Mouse (Mus musculus): Measurements from ENCODE around the gene Adamtsl1. TPM values are rescaled to one million over a fixed set of nuclear protein-coding genes. Genes with fewer than 3 reads are reported as not detected.

Gene Adamtsl1
- polyA plus RNA-seq, 1 experiment from 2014 or later, result 6.9 TPM

DNA sequence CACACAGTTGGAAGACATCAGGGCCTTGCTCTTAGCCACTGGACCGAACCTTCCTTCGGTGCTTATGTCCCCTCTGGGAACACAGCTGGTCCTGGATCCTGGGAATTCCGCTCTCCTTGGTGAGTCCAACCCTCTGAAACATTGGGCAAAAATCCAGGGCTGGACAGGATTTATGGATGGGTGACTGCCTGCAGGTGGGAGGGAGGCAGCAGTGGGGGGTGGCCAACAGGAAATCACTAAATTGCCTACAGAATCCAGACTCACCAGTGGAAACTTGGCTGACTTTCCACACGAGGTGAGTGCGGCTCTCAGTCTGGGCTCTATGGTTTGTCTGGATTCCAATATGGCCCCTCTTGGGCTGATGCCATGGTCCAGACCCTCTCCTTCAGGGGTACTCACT is 874.5 kb downstream of the Adamtsl1 start:
- 86% methylated on average over 5 of the region's 5 CpGs for WGBS
- no peak for DNase-seq (ENCODE audit: low spot score)
- H3K4me3 ChIP-seq, result no peak overlapping the region

DNA sequence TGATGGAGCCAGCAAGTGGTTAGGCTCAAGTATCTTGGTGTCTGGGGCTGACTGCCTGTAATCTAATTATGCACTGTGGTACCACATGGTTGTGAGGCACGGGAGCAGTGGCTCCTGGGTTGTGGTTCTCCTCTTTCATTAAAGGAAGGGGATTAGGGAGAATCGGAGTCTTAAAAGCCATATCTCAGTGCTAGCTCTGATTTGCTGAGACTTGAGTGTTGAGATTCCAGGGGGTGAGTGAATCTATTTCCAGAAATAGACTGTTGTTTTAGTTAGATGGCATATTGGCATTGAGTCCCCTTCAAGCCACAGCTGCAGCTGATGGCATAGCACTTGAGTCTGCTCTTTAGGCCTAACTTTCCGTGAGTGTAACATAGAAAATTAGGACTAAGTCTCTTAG is 877.2 kb downstream of the Adamtsl1 start:
- no peak overlapping the region for H3K27ac ChIP-seq (replicated peaks)

More for the DNA sequence above, 874.5 kb downstream of the Adamtsl1 start:
- H3K27ac ChIP-seq (replicated peaks), result 0 out of 2 replicates have a peak overlapping the region, but pooled peaks have one; percentile 10
- peaks cover 6% of the 10 kb centered on the region for H3K4me1 ChIP-seq
- H3K36me3 ChIP-seq (replicated peaks), result no peaks in the 10 kb centered on the region
- H3K9me3 ChIP-seq, result no peaks in the 10 kb centered on the region
- H3K27me3 ChIP-seq (replicated peaks; ENCODE audit: low read depth, poor library complexity, severe bottlenecking), result no peaks in the 10 kb centered on the region

DNA sequence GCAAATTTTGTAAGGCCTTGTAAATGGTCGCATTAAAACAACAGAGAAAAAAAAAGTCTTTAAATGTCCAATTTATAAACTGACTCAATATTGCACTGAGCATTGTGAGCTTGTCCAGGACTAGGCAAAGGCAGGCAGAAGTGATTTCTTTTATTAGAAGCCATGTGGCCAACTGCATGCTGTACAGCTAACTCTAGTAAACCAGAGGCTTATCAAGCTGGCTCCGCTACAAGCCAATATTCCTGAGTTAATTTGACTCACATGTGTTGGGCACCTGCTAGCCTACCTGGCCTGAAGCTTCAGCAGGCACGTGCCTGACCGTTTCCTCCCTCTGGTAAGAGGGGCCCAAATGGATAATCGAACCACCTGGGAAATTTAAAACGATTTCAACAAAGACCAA is 881.7 kb downstream of the Adamtsl1 start:
- H3K4me3 ChIP-seq, result no peak overlapping the region
- WGBS, result 85% methylated on average over 6 of the region's 6 CpGs
- no peaks in the 10 kb centered on the region for H3K9me3 ChIP-seq
- H3K27ac ChIP-seq (replicated peaks), result no peak overlapping the region
- H3K4me1 ChIP-seq, result no peaks in the 10 kb centered on the region
- DNase-seq (ENCODE audit: low spot score), result no peak
- no peaks in the 10 kb centered on the region for H3K36me3 ChIP-seq (replicated peaks)
- H3K27me3 ChIP-seq (replicated peaks; ENCODE audit: low read depth, poor library complexity, severe bottlenecking), result no peaks in the 10 kb centered on the region

More for the DNA sequence above, 877.2 kb downstream of the Adamtsl1 start:
- WGBS, result 58% methylated on average over 3 of the region's 3 CpGs
- H3K4me3 ChIP-seq, result no peak overlapping the region
- H3K27me3 ChIP-seq (replicated peaks; ENCODE audit: low read depth, poor library complexity, severe bottlenecking), result no peaks in the 10 kb centered on the region
- H3K36me3 ChIP-seq (replicated peaks), result no peaks in the 10 kb centered on the region
- no peaks in the 10 kb centered on the region for H3K9me3 ChIP-seq
- H3K4me1 ChIP-seq, result peaks cover 6% of the 10 kb centered on the region
- no peak for DNase-seq (ENCODE audit: low spot score)

DNA sequence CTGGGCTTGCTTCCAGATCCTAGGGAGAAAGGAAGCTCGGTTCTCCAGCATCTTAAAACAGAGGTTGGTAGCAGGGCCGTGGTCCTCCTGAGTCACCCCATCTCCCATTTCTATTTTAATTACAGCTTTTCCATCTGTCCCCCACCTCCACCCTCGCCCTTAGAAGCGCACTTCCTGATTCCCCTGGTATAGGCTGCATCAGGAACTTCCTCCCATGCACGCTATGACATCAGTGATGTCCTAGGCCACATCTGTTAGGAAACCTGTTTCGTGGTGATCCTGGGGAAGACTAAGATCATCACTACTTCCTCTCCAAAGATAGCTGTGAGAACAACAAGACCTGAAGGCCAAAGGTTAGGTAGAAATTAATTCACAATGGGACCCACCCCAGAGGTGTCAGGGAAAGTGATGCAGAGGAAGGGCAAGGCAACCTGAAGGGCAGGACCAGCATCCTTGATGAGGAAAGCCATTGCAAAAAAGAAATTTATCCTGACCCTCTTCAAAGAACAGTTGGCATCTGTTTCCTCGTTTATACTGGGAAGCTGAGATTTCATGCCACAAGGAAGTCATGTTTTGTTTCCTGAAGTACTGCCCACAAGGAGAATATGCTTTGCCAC is 882.8 kb downstream of the Adamtsl1 start:
- Histone ChIP-seq H3K4me3 (no peak overlapping the region), H3K27me3 (replicated peaks; ENCODE audit: low read depth, poor library complexity, severe bottlenecking) (no peaks in the 10 kb centered on the region), H3K36me3 (replicated peaks) (no peaks in the 10 kb centered on the region), H3K4me1 (no peaks in the 10 kb centered on the region), H3K27ac (replicated peaks) (no peak overlapping the region), H3K9me3 (no peaks in the 10 kb centered on the region)
- DNase-seq (ENCODE audit: low spot score), result no peak
- 84% methylated on average over 7 of the region's 7 CpGs for WGBS

DNA sequence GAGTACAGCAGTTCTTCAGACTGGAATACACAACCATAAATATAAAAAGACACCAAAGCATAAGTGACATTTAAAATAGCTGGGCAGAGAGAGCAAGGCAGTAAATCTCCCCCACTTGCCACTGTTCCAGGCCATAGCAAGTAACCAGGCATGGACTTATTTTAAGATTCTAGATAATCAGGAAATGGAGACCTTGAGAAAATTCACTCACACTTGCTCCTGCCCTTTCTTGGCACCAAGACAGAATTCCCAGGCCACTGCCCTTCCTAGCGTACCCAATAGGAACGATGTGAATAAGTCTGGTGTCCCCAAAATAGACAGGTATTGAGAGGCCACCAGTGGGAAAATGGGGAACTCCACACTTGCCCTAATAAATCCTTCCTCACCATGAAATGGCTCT is 883.5 kb downstream of the Adamtsl1 start:
- H3K36me3 ChIP-seq (replicated peaks), result no peaks in the 10 kb centered on the region
- H3K4me1 ChIP-seq, result no peaks in the 10 kb centered on the region
- DNase-seq (ENCODE audit: low spot score), result no peak
- H3K4me3 ChIP-seq, result no peak overlapping the region
- WGBS, result 93% methylated on average over 2 of the region's 2 CpGs
- H3K27ac ChIP-seq (replicated peaks), result no peak overlapping the region
- no peaks in the 10 kb centered on the region for H3K9me3 ChIP-seq
- no peaks in the 10 kb centered on the region for H3K27me3 ChIP-seq (replicated peaks; ENCODE audit: low read depth, poor library complexity, severe bottlenecking)

DNA sequence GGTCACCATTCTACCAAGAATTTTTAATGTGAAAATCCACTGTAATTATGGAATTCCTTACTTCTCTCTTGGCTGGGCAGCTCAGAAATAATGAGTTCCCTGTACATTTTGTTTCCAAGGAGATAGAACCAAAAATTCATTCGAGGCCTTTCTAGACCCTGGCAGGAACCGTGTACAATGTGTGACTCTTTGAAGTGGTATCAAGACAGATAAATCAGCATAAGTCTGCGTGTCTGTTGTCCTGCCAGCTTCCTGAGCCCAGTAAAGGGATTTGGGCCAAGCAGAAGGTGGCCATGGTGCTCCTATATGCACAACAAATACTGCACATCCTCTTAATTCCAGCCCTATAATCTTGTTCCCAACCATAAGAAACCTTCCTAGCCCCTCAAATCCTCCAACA is 887.1 kb downstream of the Adamtsl1 start:
- DNase-seq (ENCODE audit: low spot score), result no peak
- no peak overlapping the region for H3K4me3 ChIP-seq
- no peaks in the 10 kb centered on the region for H3K27me3 ChIP-seq (replicated peaks; ENCODE audit: low read depth, poor library complexity, severe bottlenecking)
- no peaks in the 10 kb centered on the region for H3K36me3 ChIP-seq (replicated peaks)
- WGBS, result 75% methylated on average over 3 of the region's 3 CpGs
- peaks cover 6% of the 10 kb centered on the region for H3K4me1 ChIP-seq
- H3K27ac ChIP-seq (replicated peaks), result no peak overlapping the region
- no peaks in the 10 kb centered on the region for H3K9me3 ChIP-seq

DNA sequence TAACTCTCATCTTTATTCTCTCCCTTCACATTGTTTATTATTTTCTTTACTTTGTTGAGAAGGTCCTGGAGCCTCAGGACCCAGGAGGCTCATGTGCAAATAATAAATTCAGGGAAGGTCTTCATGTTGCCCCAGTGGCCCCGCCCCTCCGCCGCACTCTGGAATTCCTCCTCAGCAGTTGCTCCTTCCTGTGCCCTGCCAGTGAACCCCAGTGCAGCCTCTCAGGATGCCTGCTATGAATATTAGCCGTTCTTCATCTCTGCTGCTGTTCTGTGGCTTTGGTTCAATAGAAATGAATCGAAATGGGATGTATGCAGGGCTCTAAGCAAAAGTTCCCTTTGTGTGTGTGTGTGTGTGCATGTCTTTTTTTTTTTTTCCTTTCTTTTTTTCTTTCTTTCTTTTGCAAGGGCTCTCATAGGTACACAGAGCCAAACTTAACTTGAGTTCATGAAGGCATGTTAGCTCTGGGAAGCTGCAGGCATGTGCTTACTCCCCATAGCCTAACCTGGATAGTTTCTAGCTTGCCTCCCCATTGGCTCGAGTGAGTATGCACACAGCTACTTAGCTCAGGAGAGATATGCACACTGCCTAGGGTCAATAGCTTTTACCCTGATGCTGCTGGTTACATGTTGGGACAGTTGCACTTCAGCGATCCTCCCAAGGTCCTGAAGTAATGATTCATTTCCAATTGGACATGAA is 892.7 kb downstream of the Adamtsl1 start:
- no peak overlapping the region for H3K4me3 ChIP-seq
- H3K27ac ChIP-seq (replicated peaks), result peak overlapping the region; percentile 71
- no peaks in the 10 kb centered on the region for H3K9me3 ChIP-seq
- no peaks in the 10 kb centered on the region for H3K36me3 ChIP-seq (replicated peaks)
- no peaks in the 10 kb centered on the region for H3K27me3 ChIP-seq (replicated peaks; ENCODE audit: low read depth, poor library complexity, severe bottlenecking)
- peak; percentile 74 for DNase-seq (ENCODE audit: low spot score)
- peaks cover 21% of the 10 kb centered on the region for H3K4me1 ChIP-seq
- 63% methylated on average over 7 of the region's 7 CpGs for WGBS

DNA sequence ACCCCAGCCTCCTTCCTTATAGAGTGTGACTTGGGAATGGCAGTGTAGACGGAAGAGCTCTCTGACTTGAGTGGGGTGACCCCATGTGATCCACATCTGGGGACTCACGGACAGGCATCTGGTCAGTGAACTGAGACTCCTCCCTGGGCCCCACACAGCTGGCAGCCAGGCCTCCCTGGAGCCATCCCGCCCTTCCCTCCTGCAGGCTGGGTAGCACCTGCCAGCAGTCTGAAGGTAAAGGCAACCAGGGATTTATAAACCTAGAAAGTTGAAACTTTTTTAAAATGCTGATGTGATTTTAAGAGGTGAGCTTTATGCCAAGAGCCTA is 893.2 kb downstream of the Adamtsl1 start:
- 63% methylated on average over 3 of the region's 3 CpGs for WGBS
- Histone ChIP-seq H3K4me1 (peaks cover 21% of the 10 kb centered on the region), H3K27ac (replicated peaks) (peak overlapping the region; percentile 71), H3K9me3 (no peaks in the 10 kb centered on the region), H3K27me3 (replicated peaks; ENCODE audit: low read depth, poor library complexity, severe bottlenecking) (no peaks in the 10 kb centered on the region), H3K36me3 (replicated peaks) (no peaks in the 10 kb centered on the region), H3K4me3 (no peak overlapping the region)
- peak; percentile 27 for DNase-seq (ENCODE audit: low spot score)

DNA sequence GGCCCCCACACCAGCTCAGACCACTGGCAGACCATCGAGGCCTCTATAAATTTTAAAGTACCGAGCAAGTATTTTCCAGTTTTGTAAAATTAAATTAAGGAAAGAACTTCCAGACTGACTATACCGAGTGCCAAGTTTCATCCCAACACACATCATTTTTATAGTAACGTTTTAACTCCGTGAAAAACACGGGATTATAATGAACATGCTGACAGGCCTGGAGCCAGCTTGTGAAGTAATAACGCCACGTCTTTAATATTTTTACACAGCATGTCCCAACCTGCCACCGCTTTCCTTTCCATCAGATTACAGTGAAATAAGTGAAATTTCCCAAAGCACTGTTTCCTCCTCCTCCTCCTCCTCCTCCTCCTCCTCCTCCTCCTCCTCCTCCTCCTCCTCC is 894.4 kb downstream of the Adamtsl1 start:
- Histone ChIP-seq H3K27me3 (replicated peaks; ENCODE audit: low read depth, poor library complexity, severe bottlenecking) (no peaks in the 10 kb centered on the region), H3K9me3 (no peaks in the 10 kb centered on the region), H3K36me3 (replicated peaks) (no peaks in the 10 kb centered on the region), H3K27ac (replicated peaks) (no peak overlapping the region), H3K4me3 (no peak overlapping the region), H3K4me1 (peaks cover 23% of the 10 kb centered on the region)
- WGBS, result 93% methylated on average over 9 of the region's 9 CpGs
- DNase-seq (ENCODE audit: low spot score), result no peak

DNA sequence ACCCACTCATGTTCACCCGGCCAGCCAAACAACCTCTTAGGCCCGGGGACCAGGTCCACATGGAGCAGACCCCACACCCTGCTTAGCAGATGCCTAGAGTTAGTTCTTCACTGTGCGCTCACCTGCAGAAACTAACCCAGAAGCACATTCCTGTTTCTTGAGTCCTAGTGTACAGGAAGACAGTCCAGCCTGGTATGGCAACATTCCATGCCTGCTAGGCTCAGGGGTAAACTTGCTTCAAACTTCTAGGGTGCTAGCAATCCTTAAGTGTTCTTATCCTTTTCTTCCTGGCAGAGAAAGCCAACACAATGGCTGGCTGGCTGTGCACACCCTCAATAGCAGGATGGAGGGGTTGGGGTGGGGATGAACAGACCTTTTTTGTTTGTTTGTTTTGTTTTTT is 897.0 kb downstream of the Adamtsl1 start:
- no peak for DNase-seq (ENCODE audit: low spot score)
- Histone ChIP-seq H3K4me1 (peaks cover 22% of the 10 kb centered on the region), H3K27me3 (replicated peaks; ENCODE audit: low read depth, poor library complexity, severe bottlenecking) (no peaks in the 10 kb centered on the region), H3K9me3 (no peaks in the 10 kb centered on the region), H3K4me3 (no peak overlapping the region), H3K36me3 (replicated peaks) (no peaks in the 10 kb centered on the region), H3K27ac (replicated peaks) (no peak overlapping the region)
- WGBS, result 97% methylated on average over 3 of the region's 3 CpGs

DNA sequence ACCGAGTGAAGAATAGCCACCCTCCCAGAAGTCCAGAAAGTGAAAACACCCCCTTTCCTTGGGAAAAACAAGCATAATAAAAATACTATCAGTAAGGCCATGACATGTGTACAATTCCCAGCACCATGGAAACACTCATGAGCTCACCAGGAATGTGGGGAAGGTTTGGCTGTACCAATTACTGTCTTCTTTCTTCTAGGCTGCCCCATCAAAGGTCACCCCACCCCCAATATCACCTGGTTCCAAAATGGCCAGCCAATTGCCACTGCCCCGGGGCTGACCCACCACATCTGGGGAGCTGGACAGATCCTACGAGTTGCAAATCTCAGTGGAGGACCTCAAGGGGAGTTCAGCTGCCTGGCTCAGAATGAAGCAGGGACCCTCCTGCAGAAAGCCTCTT is 899.4 kb downstream of the Adamtsl1 start:
- DNase-seq (ENCODE audit: low spot score), result no peak
- 59% methylated on average over 3 of the region's 3 CpGs for WGBS
- no peak overlapping the region for H3K27ac ChIP-seq (replicated peaks)
- H3K4me1 ChIP-seq, result peaks cover 14% of the 10 kb centered on the region
- no peak overlapping the region for H3K4me3 ChIP-seq
- H3K36me3 ChIP-seq (replicated peaks), result no peaks in the 10 kb centered on the region
- H3K27me3 ChIP-seq (replicated peaks; ENCODE audit: low read depth, poor library complexity, severe bottlenecking), result no peaks in the 10 kb centered on the region
- H3K9me3 ChIP-seq, result no peaks in the 10 kb centered on the region

DNA sequence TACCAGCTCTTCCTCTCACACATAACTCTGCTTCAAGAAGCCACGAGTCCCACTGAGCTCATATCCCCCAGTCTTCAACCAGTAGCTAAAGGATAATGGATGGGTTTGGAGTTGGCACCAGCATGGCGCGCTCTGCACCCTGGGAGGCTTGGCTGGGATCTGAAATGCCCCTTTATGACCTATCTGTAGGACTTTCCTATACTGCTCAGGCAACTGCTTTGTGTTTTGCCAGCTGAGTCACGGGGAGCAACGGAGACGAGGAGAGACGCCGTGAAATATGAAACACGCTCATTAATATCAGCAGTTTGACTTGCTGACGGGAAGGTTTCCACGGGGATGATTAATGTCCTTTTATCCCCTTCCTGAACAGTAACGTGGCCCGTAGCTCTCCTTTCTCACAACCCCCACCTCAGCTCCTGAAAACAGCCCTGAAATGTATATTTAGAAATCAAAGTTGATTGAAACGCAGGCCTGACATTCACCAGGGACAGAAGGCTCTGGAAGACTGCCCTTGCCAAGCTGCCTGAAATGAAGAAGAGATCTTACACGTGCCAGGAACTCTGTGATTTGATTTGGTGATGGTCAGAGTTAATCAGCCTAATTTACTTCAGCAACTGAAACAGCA is 902.5 kb downstream of the Adamtsl1 start:
- Histone ChIP-seq H3K4me1 (peaks cover 14% of the 10 kb centered on the region), H3K9me3 (no peaks in the 10 kb centered on the region), H3K36me3 (replicated peaks) (no peaks in the 10 kb centered on the region), H3K4me3 (no peak overlapping the region), H3K27me3 (replicated peaks; ENCODE audit: low read depth, poor library complexity, severe bottlenecking) (no peaks in the 10 kb centered on the region), H3K27ac (replicated peaks) (peak overlapping the region; percentile 35)
- DNase-seq (ENCODE audit: low spot score), result no peak
- WGBS, result 70% methylated on average over 15 of the region's 15 CpGs

DNA sequence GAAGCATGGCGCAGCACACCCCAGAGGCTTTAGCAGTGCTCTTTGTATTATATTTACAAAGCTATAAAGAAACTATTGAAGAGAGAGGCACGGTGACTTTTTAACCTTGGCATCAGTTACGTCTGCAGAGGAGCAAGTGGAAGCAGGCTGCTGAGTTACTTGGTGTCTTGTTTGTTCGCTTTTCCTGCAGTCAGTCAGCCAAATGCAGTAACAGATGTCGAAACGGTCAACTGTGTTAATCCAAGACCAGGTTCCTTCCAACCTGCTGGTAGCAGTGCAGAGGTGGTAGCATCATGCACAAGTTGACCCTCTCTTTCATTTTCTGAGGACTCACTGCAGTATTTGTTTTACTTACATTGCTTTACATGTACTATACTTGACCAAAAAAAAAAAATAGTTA is 908.6 kb downstream of the Adamtsl1 start:
- Histone ChIP-seq H3K9me3 (no peaks in the 10 kb centered on the region), H3K4me3 (no peak overlapping the region), H3K4me1 (peaks cover 14% of the 10 kb centered on the region), H3K27me3 (replicated peaks; ENCODE audit: low read depth, poor library complexity, severe bottlenecking) (no peaks in the 10 kb centered on the region), H3K27ac (replicated peaks) (no peak overlapping the region), H3K36me3 (replicated peaks) (no peaks in the 10 kb centered on the region)
- DNase-seq (ENCODE audit: low spot score), result no peak
- WGBS, result 65% methylated on average over 6 of the region's 6 CpGs
